ENCODE assay signal across 8 mouse cellular contexts in genomic region chr19:42431485-42432190, GRCm38 (mm10). TPM values are rescaled to one million over a fixed set of nuclear protein-coding genes. Genes with fewer than 3 reads are reported as not detected.
DNase-seq lines count a peak whose midpoint lies in the region; ATAC-seq lines count a peak whose summit lies in the region.

TSS of gene Crtac1 (minus strand) at chr19:42431783.

- H3K27me3 ChIP-seq in embryonic facial prominence, embryonic 11.5 days (ENCODE audit: control insufficient read depth, insufficient read depth, low read length), result peaks cover 43% of the 10 kb centered on the region

- peak within 1 kb of the TSS; percentile 63 for H3K9ac ChIP-seq in embryonic facial prominence, embryonic 11.5 days (replicated peaks; ENCODE audit: low read length)

- H3K4me1 ChIP-seq in embryonic facial prominence, embryonic 11.5 days (ENCODE audit: control insufficient read depth, insufficient read depth, low read length), result no peaks in the 10 kb centered on the region; the same call in 1 of the 2 replicates

- peak within 1 kb of the TSS; percentile 66 for H3K4me3 ChIP-seq in embryonic facial prominence, embryonic 11.5 days (ENCODE audit: low read depth, low read length)

- no peaks in the 10 kb centered on the region for H3K36me3 ChIP-seq in embryonic facial prominence, embryonic 11.5 days (replicated peaks; ENCODE audit: control insufficient read depth, insufficient read depth, low read depth, low read length)

- ATAC-seq in embryonic facial prominence, embryonic 11.5 days (replicated peaks; ENCODE audit: insufficient number of reproducible peaks, low FRiP score, low TSS enrichment, low read depth), result peak; percentile 93
- ATAC-seq in granulocyte monocyte progenitor cell, adult 5-6 weeks (replicated peaks; ENCODE audit: poor library complexity, severe bottlenecking), result no peak

- peak within 1 kb of the TSS; percentile 28; the same call in 1 of the 2 replicates for H3K27ac ChIP-seq in embryonic facial prominence, embryonic 11.5 days (replicated peaks; ENCODE audit: low read depth, low read length)

- peak; percentile 28 for DNase-seq in urinary bladder, postnatal 14 days (ENCODE audit: low spot score)
- DNase-seq in urinary bladder, adult 18-20 months (ENCODE audit: low spot score in 2 of 2), result no peak
- peak; percentile 91 for DNase-seq in embryonic facial prominence, embryonic 11.5 days (ENCODE audit: low spot score)
- DNase-seq in heart, postnatal 14 days, result peak; percentile 22 to 35
- peak; percentile 87 to 91 for DNase-seq in layer of hippocampus, postnatal 10 days (ENCODE audit: low spot score in 2 of 2)
- DNase-seq in lung, postnatal 10 days, result peak; percentile 27
- peak; percentile 92 for DNase-seq in right cerebral cortex, postnatal 14 days

- peak within 1 kb of the TSS; percentile 99 for H3K4me2 ChIP-seq in embryonic facial prominence, embryonic 11.5 days (ENCODE audit: low read depth, low read length)

- whole genome bisulfite sequencing in embryonic facial prominence, embryonic 11.5 days, result under 1% methylated on average over 67 of the region's 88 CpGs

- no peaks in the 10 kb centered on the region for H3K9me3 ChIP-seq in embryonic facial prominence, embryonic 11.5 days (replicated peaks; ENCODE audit: control insufficient read depth, low read length)

- intact Hi-C loops in heart, postnatal 14 days (cut with DNase I), result no loop called here

RNA-seq across cellular contexts. Expression of gene Crtac1, which starts in this region (rescaled TPM):
- 5.8 and 8.4 TPM in 2 replicates for polyA plus RNA-seq in embryonic facial prominence, embryonic 11.5 days (2014; fragmentation: Nextera tagmentation; extraction: Ambion mirVana)
- under 1 TPM in 1 of 2 experiments, not detected in 1; 0.15 TPM for total RNA-seq in heart, postnatal 14 days (2021)
- total RNA-seq in layer of hippocampus, postnatal 10 days (2021), result 100 to 1,000 TPM in 1 of 2 experiments, 10 to 100 TPM in 1; 96.8 to 103 TPM
- 0.17 TPM in 1 of 2 replicates, not detected in the other for total RNA-seq in granulocyte monocyte progenitor cell, adult 5-6 weeks (2014; fragmentation: Nextera tagmentation)
- not detected in 2 replicates for total RNA-seq in granulocyte monocyte progenitor cell, adult 5-6 weeks (2017)

Comparison
In these comparisons a context has a peak if more than half of its experiments do, and no peak if none do; other contexts are left out.
1. RNA of gene Crtac1 (total RNA-seq): 96.8 to 103 TPM in layer of hippocampus, postnatal 10 days; 0.15 TPM in heart, postnatal 14 days and 0.17 TPM in granulocyte monocyte progenitor cell, adult 5-6 weeks; every median in the first group is over 10 times any median in the second.
2. DNase-seq: peak in urinary bladder, postnatal 14 days (single experiment), embryonic facial prominence, embryonic 11.5 days (single experiment), layer of hippocampus, postnatal 10 days (2 of 2), lung, postnatal 10 days (single experiment) and right cerebral cortex, postnatal 14 days (single experiment); none in urinary bladder, adult 18-20 months (0 of 2).
3. Peak in DNase-seq in heart, postnatal 14 days; RNA of the gene not detected or under 1 TPM.